Mouse (Mus musculus) gonadal fat pad, adult 2 months (tissue): ENCODE measurements around the gene C1qtnf6. TPM values are rescaled to one million over a fixed set of nuclear protein-coding genes. Genes with fewer than 3 reads are reported as not detected.

ENCODE experiments used
- DNase-seq: peaks from one replicate; pipeline ENCODE4 v3.0.0-alpha.2; 2012; ENCODE audit warnings: low read depth
- polyA plus RNA-seq: library from polyadenylated mRNA; depleted of rRNA; stranded (reverse); fragments of >200 nt; gene quantifications from 2 replicates; pipeline ENCODE4 v1.2.3, GENCODE M21; 2012; rRNA removed

Gene C1qtnf6
- 35.3 and 40.4 TPM in 2 replicates for polyA plus RNA-seq

DNA sequence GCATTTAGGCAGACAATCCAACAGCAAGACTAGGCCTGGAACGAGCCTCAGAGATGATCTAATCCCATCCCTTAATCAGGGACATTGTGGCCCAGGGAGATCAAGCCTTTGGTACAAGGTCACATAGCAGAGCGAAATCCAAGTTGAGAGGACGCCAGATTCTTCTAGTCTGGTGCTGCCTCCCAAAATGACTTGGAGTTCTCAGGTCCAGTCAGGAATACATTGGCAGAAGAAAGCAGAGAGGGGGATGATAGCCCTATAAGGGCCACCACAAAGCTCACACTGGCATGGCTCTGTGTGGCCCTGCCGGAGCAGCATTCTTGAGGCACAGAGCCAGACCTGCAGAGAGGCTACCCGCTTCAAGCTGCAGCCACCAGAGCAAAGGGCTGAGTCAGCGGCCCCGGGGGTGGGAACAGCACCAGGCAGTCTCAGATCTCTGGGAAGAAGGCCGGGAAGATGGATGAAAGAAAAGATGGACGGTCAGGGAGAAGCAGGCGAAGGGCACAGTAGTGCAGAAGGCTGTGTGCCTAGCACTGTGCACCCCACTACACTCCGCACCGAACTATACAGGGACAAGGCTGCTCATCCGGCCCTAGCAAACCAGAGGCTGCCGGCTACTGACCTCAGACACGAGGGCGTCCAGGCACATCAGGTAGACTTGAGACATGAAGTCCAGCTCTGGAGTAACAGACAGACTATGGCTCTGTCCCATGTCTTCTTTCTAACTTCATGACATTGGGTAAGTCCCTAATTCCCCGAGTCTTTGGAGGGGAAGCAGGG, at the start of gene C1qtnf6:
Gene C1qtnf6, minus strand, starts transcription at position 746 of the 780 bp plus-strand sequence.
- no peak for DNase-seq

DNA sequence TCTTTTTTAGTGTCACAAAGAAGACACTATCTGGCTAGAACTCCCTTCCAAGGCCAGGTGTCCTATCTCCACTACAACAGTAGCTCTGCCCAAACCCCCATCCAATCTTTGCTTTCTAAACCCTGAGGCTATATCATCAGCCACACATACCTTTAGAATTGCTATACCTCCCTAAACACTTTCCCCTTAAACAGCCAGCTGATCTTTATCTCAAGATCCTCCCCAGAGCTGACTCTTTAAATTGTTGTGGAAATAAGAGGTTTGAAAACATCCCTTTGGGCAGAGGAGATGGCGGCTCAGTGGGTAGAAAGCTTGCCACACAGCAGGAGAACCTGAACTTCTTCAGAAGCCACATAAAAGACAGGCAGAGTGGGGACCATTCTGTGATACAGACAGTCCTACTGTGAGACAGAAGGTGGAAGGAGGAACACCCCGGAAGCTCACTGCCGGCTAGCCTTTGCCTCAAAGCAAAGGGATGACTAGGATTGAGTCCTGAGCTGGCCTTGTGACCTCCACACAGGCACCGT, 45.1 kb upstream of the C1qtnf6 start:
- DNase-seq: no peak

DNA sequence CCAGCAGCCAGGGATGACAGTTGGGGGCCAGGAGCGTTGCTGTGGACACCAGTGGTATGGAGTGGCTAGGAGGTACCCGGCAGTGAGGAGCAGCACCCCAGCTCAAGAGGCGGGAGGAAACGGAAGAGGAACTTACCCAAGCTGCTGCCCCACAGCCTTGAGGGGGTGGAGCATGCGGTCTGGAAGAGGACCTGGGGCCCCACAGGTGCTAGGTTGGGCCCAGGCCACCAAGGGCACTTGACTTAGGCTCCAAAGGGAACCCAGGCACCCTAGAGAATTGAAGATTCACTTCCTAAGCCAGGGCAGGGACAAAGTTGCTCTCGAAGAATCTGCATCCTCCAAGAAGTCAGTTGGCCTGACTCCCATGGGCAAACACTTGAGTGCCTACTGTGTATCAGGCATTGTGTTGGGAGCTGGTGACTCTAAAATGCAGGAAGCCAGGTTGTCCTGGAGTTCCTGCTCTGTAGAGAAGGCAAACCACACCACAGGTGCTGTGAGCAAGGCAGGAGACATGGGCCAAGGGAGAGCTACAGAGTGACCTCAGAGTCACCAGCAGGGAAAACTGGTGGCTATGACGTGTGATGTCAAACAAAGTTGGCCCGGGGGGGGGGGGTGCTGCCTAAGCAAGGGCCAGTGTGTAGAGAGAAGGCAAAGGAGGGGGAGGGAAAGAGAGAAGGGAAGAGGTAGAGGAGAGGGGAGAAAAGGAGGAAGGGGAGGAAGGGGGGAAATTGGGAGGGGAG, 41.6 kb upstream of the C1qtnf6 start, which contains the start of gene Rac2:
Gene Rac2, minus strand, starts transcription at position 126 of the 740 bp plus-strand sequence.
- no peak for DNase-seq

DNA sequence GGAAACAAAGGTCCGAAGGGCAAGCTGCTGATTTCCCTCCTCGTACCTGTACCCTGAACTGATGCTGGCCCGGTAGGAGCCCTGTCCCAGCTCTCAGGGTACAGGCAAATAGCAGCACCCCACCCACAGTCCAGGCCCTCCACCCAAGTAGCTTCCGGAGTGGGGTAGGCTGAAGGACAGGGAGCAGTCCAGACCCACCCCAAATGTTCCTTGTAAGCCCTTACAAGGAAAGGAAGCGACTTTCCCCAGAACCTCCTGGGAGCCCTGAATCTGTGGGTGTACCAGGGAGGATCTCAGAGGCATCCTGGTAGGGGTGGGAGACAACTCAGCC, 41.0 kb upstream of the C1qtnf6 start:
- DNase-seq: no peak

DNA sequence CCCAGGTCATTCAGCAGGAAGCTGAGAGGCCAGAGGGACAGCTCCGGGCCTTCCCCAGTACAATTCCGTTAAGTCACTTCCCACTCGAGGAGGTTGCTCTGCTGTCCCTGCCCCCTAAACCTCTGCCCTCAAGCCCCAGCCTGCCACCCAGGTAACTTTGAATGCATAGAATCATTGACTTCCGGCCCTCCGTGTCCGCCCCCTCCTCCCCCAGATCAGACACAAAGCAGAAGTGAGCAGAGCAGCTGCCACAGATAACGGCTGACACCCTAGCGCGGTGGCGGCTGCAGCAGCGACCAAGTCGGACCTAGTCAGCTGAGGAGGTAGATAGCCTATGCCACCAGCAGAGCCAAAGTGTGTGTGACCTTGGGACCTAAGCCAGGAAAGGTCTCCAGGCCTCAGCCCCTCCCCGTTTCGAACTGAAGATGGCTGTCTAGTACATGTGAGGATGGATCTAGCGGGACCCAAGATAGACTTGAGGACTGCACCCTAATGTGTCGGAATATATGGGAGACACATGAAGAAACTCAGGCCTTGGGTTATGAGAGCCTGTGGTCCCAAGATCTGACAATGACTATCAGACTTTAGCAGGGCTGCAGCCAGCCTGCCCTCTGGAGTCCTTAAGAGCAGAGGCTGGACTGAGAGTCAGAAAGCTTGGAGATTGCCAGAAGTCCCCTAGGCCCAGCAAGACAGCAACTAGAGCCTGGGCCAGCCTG, 40.5 kb upstream of the C1qtnf6 start:
- DNase-seq: no peak

DNA sequence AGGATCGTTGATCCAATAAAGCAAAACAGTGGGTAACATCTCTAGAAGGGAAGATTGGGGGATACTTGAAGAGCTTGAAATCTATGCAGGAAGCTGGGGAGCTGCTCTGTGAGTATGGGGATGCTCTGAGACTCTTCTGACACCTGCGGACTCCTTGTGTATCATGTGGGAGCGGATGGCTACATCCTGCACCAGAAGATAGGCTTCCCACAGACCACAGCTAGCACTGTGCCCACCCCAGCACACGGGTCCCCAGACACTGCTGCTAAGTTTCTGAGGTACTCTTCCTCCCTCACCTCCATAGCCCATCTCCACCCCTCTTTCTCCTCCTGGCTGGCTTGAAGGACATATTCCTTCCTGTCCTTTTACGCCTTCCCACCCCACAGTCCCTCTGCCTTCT, 39.0 kb upstream of the C1qtnf6 start:
- no peak for DNase-seq

DNA sequence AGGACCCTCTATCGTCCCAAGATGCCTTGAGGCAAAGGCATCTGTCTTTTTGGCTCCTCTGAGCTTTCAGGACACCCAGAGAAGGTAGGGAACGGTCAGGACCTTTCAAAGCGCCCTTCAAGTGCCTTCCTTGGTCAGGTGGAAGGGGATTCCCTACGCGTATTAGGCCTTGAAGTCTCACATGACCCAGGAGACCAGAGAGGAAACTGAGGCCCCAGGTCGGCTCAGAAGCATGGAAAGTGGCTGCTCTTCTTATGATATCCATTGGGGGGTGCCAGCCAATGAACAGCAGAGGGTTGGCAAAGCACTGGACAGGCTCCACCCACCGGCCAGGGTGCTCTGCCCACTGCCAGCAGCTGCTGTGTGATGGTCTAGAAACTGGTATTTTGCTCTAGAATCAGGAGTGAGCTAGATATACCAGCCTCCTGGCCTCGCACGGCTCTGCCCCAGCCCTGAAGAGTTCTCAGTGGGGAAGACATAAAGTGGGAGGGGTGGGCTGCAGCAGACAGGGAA, 36.4 kb upstream of the C1qtnf6 start:
- no peak for DNase-seq

DNA sequence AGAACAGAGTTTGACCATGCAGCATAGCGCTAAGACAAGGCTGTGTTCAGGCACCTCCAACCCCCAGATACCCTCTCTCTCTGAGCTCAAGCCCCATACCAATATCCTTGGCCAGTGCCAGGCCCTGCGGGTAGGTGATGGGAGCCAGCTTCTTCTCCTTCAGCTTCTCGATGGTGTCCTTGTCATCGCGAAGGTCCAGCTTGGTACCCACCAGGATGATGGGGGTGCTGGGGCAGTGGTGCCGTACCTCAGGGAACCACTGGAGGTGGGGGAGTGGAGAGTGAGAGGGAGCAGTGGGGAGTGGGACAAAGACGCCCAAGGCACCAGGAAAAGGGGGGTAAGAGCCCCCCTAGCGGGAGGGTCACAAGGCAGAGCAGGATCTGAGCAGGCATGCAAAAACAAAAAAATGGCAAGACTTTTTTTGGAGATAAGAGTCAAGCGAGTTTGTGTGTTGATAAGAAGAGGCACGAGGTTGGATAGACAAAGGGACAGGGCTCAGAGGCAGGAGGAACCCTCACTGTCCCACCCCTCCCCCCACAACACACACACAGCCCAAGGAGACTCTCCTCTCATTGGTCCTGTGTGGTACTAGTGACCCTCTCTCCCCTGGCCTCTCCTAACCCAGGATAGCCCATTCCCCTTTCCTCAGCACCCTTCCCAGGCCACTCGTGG, 33.7 kb upstream of the C1qtnf6 start:
- DNase-seq: no peak

DNA sequence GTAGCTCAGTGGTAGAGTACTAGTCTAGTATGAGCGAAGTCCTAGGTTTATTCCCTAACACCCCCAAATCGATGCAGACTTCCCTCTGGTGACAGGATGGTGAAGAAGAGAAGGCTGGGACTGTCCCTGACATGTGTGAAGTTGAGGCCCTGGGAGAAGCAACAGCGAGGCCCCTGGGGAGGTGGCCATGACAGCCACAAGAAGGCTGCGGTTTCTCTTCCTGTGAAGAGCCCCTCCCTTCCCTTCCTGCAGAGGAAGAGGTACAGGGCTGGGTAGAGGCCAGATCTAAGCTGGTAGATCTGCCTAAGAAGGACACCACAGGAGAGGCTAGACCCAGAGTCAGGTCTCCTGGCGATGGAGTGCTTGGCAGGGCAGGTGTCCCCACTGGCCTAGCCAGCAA, 32.7 kb upstream of the C1qtnf6 start:
- DNase-seq: no peak

DNA sequence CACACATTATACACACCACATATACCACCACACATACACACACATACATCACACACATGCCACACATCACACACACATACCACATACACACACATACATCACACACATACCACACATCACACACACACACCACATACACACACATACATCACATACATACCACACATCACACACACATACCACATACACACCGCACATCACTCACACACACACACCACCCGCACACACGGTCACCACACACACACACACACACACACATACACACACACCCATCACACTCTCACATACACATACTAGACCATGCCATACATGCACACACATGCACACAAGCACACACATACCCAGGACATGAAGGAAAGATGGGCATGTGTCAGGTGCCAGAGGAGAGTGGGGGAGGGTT, 32.1 kb upstream of the C1qtnf6 start:
- no peak for DNase-seq

DNA sequence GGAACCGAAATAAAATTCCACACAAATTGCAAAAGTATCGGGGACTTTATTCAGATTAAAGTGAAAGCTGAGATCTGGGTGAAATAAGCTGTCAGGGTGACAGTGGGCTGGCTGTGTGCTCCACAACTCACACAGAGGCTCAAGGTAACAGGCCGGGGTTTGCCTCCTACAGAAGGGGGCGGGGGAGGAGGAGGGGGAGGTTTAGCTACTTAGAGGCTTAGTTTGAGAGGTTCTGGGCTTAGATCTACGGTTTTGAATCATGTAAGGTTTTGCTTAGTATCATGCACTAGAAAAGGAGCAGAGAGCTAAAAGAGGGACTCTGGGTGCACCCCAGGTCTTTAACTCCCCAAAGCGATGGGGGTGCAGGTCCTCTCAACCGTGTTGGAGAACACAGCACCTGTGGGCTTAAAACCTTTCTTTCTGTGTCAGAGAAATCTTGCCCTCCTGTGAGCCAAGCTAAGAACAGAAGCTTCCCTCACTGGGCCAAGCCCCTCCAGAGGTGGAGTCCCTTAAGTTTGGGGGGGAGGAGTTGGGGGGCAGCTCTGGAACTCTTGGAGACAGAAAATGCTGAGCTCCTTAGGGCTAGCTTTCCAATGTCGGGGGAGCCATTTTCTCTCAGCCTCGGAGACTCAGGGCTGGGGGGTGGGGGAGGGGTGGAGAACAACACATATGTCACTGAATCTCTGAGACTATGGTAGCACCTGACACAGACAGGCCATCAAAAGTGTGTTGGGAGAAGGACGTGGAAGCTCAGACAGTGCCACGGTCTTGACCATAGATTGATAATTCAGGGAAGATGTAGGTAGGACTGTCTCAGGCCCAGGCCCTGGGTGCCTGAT, 28.1 kb upstream of the C1qtnf6 start:
- DNase-seq: no peak

DNA sequence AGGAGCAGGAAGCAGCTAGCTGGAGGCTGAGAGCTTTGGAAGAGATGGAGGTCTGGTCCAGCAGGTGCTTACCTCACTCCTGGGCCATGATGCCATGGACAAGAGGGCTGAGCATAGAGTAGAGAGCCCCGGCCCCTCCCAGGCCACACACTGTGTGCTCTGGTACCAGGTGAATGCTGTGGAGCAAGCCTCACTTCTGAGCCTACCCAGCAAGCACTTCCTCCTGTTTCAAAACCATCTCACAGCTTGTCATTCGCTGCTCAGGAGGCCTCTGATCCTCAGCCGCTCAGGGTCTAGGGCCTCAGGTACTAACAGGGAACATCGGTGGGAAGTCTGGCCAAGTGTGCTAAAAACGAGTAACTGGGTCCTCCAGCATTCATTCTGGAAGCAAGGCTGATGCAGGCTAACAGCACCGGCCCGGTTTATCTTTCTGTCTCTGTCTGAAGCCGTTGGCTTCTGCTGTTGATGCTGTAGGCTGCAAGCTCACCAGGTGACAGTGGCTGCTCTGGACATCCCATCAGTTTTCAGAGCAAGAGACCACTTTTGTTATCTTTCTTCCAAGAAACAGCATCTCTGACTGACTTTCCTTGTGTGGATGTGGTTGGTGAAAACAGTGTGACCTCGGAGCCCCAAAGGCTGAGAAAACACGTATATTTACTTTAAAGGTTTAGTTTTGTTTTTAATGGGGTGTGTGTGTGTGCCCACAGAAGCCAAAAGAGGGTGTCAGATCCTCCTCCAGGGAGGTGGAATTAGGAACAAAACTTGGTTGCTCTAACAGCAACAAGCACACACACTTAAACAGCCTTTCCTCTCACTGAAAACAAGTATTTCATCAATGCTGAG, 26.7 kb upstream of the C1qtnf6 start:
- no peak for DNase-seq

DNA sequence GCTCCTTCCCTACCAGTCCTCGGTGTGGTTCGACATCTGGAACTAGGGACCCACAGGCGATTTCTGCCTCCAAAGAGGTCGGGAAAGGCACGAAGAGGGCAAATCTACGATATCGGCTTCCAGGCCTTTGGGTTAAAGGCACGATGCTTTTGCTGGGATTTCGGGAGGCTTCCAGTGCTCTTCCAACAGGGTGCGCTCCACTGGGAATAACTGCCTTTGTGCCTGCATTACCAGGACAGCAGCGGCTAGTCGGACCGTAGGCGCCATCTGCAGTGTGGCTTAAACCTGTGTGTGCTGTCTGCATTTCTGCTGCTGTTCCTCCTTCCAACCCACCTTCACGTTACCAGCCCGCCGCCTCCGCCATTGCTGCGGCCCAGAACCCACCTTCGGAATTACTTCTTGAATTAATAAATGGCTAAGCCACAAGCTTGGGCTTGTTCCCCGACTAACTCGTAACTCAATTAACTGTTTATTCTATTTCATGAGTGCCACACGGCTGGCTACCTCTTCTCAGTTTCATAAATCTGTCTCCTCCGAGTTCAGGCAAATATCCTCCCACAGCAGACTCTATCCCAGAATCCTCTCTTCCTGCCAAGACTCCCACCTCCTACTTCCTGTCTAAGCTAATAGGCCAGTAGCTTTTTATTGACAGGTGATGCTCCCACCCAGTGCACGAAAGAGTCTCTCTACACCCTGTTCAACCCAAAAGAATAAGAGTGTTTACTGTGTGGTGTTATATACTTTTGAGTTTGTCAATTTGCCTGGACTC, 23.5 kb upstream of the C1qtnf6 start:
- no peak for DNase-seq

DNA sequence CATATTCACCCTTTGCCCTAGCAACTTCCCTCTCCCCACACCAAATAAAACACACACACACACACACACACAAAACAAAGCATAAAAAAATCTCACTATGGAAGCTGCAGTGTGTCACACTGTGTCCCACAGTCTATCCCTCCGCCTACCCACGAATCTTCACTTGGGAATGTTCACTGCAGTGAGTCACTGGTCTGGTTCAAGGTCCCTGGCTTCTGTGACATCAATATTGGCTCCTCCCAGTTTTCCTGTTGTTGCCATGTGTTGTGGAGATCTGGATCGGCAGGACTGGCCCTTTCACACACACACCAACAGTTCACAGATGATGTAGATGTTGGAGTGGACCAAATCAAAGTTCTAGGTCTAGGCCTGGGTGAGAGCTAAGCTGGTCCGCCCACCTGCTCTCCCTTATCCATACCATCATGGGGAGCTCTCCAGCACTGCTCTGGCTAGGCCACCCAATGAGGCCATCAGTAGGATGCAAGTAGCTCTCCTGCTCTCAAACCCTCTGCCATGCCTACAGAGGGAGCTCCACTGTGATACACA, 18.0 kb upstream of the C1qtnf6 start:
- DNase-seq: no peak

DNA sequence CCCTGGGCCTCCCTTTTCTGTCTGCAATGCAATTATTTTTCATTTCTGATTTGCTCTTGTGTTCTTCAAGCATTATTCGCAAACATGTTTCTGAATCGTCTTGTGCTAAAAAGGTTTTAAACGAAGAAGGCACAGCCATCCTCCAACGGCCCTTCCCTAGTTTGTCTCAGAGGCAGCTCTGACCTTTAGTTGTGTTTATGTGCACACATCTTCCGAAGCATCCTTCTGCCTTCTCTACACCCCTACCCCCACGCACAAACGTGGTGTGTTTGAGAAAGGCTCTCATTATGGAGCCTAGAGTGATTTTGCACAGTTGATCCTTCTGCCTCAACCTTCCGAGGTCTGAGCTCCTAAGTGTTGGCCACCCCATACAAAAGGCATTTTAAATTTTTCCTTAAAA, 17.5 kb upstream of the C1qtnf6 start:
- DNase-seq: no peak

DNA sequence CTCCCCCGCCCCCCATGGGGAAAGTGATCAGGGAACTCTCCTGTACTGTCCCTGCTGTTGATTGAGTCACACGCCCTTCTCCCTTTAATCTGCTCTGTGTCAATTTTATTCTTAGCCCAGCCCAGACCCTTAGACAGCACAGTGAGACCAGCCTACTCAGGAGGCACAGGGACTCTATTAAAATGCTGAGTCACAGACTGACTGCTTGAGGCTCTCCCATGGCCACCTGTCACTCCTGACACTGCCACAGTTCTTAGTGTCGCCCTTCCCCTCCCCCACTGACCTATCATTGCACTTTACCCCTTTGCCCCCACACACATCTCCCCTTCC, 17.1 kb upstream of the C1qtnf6 start:
- no peak for DNase-seq

DNA sequence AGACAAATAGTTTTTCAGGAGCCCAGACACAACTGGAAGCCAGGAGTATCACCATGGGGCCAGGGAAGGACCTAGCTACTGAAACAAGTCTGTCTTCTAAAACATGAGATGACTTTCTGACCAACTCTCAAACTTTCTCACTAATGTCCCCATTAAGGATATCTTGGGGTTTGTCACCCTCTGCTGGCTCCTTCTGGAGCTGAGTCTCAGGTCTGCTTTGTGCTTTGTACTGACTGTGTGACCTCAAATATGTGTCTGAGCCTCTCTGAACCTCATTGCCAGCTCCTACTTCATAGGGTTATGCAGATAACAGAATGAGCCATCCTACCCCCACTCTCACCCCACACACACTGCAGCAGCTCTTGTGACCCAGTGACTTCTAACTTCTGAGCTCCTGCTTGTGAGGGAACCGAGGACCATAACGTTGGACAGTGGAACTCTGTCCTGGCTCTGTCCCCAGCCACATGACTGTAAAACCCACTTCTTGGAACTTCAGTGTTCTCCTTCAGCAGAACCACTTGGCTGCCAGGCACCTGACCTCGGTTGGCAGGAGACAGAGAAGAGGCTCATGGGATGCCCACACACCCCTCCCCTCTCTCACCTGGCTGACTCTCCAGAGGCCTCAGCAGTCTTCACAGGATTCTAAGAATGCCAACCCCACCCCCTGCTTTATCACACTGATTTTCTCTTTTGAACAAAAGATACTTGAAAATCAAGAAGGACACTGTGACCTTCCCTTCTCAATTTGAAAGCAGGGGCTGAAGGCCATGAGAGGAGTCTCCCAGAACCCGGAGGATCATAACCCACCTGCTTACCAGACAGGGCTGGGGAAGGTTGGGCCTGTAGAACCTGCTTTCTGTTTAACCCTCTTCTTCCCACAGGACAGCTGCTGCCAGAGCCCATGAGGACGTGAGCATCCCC, 16.5 kb upstream of the C1qtnf6 start:
- no peak for DNase-seq

DNA sequence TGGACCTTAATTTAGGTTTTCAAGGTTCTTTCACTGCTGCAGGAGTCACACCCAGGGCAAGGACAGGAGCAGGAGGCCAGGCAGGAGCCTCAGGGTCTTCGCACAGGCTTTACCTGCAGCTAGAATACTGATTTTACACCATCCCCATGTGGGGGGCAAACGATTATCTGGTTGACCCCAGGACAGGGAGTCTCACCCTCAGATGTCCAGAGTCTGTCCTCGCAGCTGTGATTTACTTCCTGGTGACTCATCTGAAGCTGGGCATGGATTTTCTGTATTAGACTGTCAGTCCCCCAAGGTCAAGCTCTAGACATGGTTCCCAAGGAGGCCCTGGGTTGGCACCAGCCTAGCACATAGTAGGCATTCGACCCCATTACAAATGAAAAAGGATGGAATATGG, 14.8 kb upstream of the C1qtnf6 start:
- DNase-seq: no peak
